Mouse (Mus musculus) brain, embryonic 14.5 days (tissue): ENCODE results near the gene Naa40.

Source experiments
- CTCF ChIP-seq: fragments of 200-500 bp; IDR thresholded peaks from 2 replicates; pipeline ENCODE4 v1.5.1; 2012; ENCODE audit warnings: inconsistent platforms, mild to moderate bottlenecking, moderate library complexity, borderline replicate concordance; ENCODE audit not compliant: insufficient read depth, insufficient read length; ENCODE audit errors: extremely low read depth
- POLR2A ChIP-seq: fragments of 200-500 bp; IDR thresholded peaks from 2 replicates; pipeline ENCODE4 v1.6.1; 2012; ENCODE audit warnings: mild to moderate bottlenecking, inconsistent platforms, borderline replicate concordance; ENCODE audit not compliant: poor library complexity, insufficient read depth, insufficient read length, severe bottlenecking; ENCODE audit errors: extremely low read depth

DNA sequence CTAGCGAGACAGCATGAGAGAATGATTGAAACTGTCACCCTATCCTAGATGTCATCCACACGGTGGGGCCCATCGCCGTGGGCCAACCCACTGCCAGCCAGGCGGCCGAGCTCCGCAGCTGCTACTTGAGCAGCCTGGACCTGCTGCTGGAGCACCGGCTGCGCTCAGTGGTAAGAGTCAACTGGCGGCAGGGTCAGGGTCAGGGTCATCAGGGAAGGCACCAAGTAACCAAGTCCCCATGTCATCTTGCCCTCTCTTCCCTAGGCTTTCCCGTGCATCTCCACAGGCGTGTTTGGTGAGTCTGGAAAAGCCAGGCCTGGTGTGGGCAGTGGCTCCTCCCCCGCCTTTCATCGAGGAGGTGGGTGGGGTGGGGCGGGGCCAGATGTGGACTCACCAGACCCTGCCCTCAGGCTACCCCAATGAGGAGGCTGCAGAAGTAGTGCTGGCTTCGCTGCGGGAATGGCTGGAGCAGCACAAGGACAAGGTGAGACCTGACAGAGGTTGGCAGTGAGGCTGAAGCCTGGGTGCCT, 44.2 kb downstream of the Naa40 start:
- TF ChIP-seq CTCF = no peak
- TF ChIP-seq POLR2A = no peak
